Mouse (Mus musculus): ENCODE data around the gene Lix1l. TPM values are rescaled to one million over a fixed set of nuclear protein-coding genes. Genes with fewer than 3 reads are reported as not detected.

The Lix1l gene
- 10 to 100 TPM; 29.9 to 30.5 TPM for total RNA-seq (2021)

DNA sequence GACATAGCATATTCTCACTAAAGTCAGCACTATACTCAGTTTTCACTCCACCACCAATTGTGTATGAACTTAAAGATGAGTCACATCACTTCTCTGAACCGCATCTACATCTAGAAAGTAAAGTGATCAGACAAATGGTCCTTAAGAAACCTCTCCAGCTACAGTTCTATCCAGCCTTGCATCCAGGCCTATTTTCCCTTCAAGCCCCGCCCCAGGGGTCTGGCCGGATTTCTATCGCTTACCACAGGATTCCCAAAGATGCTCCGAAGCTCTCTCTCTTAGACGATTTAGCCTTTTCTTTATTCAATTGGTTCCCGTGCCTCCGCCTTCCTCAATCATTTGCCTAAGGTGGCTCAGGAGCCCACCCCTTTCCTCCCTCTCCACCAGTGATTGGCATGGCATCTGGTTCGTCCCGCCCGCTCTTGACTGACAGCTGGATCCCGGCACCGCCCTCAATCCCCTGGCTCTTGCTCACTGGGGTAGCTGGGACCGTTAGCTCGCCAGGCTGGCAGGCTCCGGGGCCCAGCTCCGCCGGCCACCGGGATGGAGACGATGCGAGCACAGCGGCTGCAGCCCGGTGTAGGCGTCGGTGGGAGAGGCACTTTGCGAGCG, at the start of gene Lix1l:
TSS of gene Lix1l (plus strand) at position 511 of the 612 bp plus-strand sequence.
- peak; percentile 94 to 96 for DNase-seq

DNA sequence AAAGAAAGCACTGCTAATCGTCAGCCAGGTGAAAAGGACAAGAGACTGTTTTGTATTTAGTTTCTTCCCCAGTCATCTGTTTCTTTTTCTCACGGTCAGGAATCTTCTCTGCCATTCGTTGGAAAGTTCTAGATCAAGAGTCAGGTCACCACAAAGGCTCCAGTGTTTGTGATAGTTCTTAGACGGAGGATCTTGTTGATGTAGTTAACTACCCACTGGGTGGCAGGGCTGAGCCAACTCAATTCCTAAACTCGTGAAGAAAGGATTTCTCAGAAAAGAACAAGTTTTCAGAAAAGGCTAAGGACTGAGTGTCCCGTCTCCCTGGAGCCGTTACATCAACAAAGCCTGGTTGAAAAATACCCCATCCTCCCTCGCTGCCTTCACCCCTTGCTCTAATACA, 49.7 kb upstream of the Lix1l start:
- no peak for DNase-seq

DNA sequence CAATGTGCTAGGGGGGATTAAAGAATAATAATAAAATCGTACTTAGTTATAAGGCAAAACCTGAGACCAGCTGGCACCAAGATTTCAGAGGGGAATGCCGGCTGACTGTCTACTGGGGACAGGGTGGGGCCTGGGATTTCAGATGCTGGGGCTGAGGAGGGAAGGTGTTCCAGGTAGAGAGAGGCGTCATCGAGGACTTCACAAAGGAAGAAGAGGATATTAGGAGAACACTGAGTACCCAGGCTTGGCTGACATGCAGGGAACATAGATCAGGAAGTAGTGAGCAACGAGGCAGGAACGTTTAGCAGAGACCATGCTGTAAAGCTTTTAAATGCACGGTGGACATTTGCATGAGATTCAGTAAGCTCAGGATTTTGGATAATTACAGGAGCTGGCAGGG, 49.1 kb upstream of the Lix1l start:
- no peak for DNase-seq

DNA sequence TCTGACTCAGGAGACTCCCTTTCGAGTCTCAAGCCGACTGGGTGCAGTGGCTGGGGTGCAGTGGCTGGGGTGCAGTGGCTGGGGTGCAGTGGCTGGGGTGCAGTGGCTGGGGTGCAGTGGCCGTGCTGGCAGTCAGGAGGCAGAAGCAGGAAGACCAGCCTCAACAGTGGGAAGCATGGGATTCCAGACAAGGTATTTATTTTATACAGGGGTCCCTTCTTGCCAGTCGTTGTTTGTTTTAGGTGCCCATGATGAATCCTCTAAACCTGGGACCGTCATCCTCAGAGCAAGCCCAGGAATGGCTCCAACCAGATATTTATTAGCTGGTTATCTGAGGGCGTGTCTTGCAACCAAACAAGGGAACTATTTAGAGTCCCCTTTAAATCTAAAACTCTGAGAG, 47.3 kb upstream of the Lix1l start:
- DNase-seq, result no peak

DNA sequence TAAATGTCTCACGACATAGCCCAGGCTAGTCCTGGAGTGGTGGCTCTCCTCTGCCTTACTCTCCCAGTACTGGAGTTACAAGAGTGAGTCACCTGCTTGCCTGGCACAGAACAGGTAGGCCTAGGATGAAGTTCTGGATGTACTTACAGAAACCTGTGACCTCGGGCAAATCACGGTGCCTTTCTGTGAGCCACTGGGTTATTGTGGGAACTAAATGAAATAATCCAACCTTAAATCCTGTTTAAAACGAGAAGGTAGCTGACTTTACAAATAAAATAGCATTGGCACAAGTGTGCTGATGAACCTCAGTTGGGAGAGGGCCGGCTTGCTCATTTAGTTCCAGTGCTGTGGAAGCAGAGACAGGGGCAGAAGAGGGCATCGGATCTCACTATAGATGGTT, 46.7 kb upstream of the Lix1l start:
- no peak for DNase-seq

DNA sequence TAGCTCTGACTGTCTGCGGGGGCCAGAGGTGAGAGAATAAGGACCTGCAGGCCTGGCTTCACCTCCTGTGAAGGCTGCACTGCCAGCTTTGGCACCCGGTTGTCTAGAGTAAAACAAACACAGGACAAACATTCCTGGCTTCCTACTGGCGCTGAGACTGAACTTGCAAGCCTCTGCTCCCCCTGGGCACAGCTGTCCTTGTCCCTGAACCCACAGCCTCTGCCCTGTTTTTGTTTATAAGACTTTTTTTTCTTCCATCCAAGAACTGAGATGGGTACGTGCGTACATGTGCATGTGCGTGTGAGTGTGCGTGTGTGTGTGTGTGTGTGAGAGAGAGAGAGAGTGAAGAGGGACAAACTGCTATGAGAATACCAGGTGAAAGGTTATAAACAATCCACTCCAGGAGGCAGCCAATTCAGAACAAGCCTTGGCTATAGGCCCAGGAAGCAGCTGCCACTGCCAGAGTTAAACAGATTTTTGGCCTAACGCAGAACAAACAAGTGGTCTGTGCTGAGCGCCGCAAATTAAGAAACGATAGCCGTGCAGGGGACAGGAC, 45.8 kb upstream of the Lix1l start:
- DNase-seq, result peak in 1 of 2 experiments; percentile 57

DNA sequence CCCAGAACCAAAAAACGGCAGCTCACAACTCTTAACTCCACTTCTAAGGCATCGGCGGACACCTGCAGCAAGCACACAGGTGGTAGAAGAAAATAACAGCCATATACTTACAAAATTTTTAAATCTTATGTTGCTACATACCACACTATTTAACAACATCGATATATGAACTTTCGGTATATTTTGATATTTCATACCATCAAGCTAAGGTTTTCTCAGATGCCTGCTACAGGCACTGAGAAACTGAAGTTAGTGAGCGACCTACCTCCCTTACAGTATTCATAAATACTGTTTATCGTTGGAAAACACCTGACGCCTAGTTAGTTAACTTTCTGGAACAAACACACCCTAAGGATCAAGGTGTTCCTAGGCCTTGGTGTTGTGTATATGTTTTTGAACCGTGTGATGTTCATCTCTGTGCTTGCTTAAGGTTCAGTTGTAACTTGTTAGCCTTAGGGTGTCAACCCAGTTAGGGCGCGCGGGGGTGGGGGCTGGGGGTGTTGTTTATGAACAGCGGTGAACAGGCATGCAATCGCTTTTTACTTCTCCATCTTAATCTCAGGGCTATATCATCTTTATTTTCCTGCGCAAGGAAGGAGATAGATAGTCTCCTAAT, 44.8 kb upstream of the Lix1l start:
- DNase-seq, result no peak

DNA sequence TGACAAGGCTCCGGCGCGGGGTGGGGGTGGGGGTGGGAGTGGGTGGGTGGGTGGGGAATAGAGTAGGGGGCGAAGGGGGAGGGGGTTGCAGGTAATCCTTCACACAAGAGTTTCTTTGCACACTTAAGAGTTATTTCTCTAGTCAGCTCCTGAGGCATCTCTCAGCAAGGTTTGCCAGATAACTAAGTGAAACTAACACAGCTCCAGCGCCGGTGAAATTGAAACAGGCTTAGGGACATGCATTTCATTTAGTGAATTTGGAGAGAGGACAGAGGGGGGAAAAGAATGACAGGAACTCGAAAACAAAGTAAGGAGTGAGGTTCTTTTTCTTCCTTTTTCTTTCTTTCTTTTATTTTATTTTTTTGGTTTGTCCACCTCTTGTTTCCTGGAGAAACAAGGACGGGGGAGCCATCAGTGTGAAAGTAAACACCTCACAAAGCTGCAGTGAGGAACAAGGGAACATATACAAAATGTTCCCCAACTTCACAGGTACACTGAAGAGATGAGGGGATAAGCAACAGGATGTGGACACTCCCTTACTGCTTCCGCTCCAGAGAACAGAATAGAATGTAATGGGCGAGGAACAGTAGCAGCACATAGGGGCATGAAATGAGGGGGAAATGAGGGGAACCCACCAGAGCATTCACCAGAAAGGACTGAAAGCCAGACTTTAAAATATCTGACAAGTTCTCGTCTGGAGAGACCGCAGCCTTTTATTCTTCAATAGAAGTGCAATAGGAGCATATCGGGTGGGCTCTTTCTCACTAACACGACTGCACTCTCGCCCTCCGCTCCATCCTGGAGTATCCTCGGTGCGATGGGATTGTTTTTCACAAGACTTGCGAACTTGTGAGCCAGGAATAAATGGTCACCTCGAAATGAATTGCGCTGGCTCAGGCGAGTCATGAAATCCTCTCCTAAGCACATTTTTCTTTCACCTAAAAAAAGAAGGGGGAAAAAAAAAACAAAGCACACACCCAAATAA, 44.0 kb upstream of the Lix1l start:
- no peak for DNase-seq

DNA sequence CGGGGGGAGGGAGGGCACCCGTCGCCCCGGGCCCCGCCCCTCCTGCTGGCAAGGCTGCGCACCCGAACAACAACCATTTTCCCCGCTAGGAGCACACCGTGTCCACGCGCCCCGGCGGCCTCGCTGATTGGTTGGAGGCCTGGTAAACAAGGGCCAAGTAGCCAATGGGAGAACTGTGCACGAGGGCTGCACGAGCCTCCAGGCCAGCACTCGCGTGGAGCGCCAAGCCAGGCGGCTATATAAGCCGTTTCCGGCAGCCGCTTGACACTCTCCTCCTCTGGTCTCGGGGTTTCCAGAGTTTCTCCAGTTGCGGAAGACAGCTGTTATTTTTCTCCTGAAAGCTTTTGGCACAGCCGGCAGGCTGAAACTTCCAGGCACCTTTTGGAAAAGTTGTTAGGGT, 43.3 kb upstream of the Lix1l start, which contains the start of gene Txnip:
TSS of gene Txnip (plus strand) at position 264 of the 400 bp plus-strand sequence.
- DNase-seq, result peak; percentile 95 to 96

DNA sequence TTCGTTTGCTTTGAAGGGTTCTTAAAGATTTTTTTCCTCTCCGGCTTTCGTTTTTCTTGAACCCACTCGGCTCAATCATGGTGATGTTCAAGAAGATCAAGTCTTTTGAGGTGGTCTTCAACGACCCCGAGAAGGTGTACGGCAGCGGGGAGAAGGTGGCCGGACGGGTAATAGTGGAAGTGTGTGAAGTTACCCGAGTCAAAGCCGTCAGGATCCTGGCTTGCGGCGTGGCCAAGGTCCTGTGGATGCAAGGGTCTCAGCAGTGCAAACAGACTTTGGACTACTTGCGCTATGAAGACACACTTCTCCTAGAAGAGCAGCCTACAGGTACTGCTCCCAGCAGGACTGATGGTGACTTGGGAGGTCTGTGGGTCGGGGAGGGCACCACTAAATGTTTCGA, 42.8 kb upstream of the Lix1l start:
- no peak for DNase-seq

DNA sequence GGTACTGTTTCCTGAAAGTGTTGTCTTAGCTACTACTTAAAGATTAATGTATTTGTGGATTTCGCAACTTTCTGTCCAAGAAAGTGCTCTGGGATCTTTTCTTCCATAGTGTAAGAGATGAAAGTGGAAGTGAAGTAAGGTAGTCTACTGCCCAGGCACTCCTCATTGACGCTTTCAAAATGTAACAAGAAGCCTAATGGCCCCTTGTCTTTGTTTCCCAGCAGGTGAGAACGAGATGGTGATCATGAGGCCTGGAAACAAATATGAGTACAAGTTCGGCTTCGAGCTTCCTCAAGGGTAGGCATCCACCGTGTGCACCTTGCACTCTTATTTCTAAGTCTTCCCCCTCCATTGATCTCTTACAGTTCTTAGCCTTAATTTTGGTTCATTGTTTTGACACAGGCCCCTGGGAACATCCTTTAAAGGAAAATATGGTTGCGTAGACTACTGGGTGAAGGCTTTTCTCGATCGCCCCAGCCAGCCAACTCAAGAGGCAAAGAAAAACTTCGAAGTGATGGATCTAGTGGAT, 42.2 kb upstream of the Lix1l start:
- DNase-seq, result no peak

DNA sequence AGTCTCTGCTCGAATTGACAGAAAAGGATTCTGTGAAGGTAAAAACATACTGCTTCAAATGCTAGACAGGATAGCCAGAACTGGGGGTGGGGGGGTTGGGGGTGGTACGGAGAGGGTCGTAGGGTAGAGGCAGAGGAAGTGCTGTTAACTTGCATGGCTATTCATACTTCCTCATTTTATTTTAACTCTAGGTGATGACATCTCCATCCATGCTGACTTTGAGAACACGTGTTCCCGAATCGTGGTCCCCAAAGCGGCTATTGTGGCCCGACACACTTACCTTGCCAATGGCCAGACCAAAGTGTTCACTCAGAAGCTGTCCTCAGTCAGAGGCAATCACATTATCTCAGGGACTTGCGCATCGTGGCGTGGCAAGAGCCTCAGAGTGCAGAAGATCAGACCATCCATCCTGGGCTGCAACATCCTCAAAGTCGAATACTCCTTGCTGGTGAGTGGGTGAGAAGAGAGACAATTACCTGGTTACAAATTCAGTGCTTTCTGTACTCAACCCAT, 41.5 kb upstream of the Lix1l start:
- DNase-seq, result no peak

DNA sequence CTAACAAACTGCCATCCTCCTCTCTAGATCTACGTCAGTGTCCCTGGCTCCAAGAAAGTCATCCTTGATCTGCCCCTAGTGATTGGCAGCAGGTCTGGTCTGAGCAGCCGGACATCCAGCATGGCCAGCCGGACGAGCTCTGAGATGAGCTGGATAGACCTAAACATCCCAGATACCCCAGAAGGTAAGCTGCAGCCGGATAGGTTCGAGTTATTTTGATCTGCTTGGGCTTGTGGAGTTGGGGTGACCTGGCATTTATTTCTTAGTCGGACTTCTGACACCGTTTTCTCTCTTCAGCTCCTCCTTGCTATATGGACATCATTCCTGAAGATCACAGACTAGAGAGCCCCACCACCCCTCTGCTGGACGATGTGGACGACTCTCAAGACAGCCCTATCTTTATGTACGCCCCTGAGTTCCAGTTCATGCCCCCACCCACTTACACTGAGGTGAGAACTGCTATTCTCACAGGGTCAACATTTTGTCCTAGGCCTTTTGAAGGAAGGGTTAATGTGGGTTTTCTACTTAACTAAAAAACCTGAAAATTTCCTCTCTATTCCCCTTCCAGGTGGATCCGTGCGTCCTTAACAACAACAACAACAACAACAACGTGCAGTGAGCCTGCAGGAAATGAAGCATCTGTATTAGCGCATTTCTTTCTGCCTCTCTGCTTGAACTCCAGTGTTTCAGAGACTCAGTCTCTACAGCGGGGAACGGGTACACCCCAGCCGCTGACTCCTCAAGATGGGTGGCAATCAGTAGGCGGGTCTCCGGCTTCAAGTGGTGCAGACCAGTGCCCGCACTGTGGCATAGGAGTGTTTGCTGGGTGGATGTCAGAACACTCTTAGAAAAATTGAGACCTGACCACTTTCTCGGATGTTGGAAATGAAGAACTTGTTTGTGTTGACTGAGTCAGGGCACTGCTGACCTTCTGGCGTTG, 40.8 kb upstream of the Lix1l start:
- no peak for DNase-seq

DNA sequence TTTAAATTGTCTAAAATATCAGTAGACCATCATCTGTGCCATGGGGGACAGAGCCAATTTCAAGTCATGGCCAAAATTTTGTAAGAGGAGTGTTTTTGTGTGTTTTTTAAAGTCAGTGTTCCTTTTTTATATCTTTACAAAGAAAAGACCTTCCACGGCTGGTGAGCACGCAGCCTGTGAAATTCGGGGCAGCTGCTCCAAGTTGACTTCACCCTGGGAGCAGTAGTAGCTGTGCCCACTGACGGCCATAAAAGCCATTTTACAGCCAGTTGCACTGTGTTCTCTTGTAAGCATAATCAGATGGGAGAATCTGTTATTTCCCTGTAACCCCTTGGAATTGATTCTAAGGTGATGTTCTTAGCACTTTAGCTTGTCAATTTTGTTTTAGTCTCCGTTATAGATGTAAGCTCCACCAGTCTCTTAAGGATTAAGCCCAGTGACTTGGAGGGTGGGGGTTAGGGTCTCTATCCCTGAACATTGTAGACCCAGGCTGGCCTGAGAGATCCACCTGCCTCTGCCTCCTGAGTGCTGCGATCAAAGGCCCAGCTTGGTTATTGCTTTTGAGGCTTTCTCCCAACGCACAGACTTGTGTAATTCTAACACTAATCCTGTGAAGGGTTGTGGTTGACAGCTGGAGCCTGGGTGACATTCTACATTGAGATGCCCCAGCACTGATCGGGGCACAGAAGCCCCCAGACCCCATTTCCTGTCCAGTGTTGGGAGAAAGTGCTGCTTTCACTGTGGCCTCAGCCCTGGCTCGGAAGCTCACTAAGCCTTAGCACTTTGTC, 39.9 kb upstream of the Lix1l start:
- no peak for DNase-seq

DNA sequence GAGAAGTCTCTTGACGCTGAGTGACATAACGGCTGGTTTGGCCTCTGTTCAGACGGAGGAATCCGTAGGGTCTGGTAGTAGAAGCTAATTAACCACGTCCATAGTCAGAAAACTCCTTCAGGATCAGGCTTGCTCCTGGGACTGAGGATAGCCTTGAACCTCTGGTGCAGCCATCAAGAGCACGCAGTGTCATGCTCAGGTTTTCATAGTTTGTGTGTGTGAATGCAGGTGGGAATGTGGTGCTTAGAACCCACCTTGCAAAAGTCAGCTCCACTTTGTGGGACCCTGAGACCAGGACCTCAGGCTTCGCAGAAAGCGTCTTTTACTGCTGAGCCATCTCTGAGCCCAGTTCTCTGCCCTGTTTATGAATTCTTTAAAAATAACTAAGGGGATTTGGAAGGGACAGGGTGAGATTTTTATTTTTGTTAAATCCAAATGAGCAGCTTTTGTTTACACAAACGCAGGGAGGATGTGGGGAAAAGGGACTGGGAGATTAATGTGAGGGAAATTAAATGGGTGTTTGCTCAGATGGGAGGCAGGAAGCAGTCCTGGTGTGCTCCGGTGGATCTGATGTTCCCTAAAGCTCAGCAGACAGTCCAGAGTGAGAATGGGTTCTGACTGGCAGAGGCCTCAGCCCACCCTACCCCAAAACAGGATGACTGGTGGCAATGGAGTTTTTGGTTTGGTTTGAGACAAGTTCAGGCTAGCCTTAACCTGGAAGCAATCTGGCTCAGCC, 38.8 kb upstream of the Lix1l start:
- no peak for DNase-seq

DNA sequence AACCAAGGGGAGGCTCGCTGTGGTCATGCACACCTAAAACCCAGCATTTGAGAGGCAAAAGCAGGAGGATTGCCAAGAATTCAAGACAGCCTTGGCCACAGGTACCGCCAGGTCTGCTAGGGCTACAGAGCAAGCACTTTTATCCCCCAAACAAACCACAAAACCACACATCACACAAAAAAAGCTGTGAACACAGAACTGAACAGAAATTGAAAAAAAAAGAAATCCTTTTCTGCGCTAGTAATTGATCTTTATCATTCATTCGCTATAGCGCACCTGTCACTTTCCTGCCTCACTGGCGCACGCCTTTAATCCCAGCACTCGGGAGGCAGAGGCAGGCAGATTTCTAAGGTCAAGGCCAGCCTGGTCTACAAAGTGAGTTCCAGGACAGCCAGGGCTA, 37.7 kb upstream of the Lix1l start:
- DNase-seq, result no peak

DNA sequence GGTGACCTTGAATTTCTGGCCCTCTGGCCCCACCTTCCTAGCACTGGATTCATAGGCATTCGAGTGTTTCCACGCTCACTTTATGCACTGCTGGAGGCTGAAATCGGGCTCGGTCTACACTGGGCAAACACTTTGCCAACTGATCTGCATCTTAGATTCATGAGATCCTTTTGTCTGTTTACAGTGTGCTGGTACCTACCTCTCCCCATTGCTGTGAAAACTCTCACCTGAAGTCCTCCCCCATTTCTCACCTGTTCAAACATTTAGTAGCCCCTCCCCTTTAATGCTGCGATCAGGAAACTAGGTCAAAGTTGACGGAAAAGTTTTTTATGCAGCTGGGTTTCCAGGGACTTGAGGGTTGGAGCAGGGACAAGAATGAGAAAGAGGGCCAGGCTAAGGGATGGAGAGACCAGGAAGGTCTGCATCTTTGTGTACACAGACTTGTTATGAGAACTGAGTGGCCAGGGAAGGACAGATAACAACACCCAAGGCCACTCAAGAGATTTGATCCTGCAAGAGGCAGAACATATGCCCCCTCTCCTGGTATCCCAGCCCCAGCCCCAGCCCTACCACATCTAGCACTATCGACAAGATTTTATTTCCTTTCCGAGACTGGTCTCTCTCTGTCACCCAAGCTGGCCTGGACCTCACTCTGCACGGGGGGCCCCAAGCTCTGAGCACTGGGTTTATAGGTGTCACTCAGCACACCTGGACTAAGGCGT, 36.9 kb upstream of the Lix1l start:
- DNase-seq, result no peak

DNA sequence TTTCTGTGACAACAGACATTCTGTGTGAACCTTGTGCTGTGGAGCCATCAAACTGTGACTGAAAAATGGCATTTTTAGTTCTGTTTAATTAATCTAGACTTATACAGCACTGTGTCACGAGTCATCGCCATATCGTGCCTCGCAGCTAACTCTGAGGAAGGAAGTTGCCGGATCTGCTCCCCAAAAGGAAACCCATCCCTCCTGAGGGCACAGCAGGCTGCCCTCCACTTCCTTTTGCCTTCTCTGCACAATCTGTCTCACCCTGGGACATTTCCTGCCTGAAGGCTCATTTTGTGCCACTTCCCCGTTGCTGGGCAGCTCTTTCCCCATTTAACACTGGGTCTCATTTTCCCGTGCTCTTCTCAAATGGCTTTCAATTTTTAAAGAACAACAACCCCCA, 36.3 kb upstream of the Lix1l start:
- DNase-seq, result no peak

DNA sequence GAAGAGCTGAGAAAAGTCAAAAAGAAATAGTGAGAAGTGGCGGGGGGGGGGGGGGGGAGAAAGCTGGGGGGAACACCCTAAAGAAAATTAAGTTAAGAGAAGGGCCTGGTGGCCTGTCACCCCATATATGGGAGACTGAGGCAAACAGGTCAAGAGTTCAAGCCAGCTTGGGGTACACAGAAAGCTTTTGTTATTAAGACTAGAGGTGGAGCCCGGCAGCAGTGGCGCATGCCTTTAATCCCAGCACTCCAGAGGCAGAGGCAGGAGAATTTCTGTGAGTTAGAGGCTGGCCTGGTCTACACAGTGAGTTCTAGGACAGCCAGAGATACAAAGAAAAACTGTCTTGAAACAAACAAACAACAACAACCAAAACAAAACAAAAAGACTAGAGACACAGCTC, 35.8 kb upstream of the Lix1l start:
- DNase-seq, result no peak

Measured in layer of hippocampus, postnatal 36 days (tissue).